Comparison of ENCODE assay signal across 18 mouse cellular contexts in the genomic region with DNA sequence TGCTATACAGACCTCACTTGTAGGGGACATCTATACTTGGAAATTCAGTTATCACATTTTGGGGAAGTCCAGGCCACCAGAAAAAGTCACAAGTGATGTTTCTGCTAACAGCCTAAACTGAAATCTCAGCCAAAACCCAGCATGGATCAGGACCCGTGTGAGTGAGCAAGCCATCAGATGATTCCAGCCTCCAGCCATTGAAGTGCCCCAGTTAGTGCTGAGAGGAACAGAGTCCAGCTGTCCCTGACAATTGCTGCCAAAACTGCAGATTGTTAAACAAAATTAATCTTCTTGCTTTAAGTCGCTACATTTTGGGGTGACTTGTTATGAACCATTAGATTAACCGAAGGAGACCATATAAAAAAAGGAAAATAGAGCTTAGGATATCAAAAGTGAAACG.
A peak's percentile ranks its signal among the peaks of the same experiment; 100 is the strongest.
DNase-seq lines count a peak whose midpoint lies in the region; ATAC-seq and TF ChIP-seq lines count a peak whose summit lies in the region.
"Had no signal": no experiment of that assay in that cellular context is flagged by ENCODE, and none has a peak within 500 bp of the region (broad histone marks: within the 10 kb centered on the region; RNA-seq: fewer than 3 reads in every experiment).

No protein-coding gene starts in this region.

- peak; percentile 84 for DNase-seq in lung, embryonic 14.5 days
- no peak for DNase-seq in lung, adult 2 months
- DNase-seq in cerebellum, adult 18-20 months: peak; percentile 80 to 88
- DNase-seq in cerebellum, postnatal 36 days: peak; percentile 73 to 82
- DNase-seq in adrenal gland, adult 2 months: no peak
- DNase-seq in heart, postnatal 14 days: no peak
- DNase-seq: adrenal gland, postnatal 25 days; B cell, adult 2 months; kidney, adult 18-20 months; right cerebral cortex, postnatal 25 days; thymus, postnatal 25 days had no signal

- no peak overlapping the region for H3K4me3 ChIP-seq in lung, embryonic 14.5 days (ENCODE audit: low read depth, low read length)
- no peak overlapping the region for H3K4me3 ChIP-seq in lung, adult 2 months (replicated peaks; ENCODE audit: extremely low read depth, low read depth, low read length)
- no peak overlapping the region for H3K4me3 ChIP-seq in kidney, embryonic 16.5 days (ENCODE audit: low read length)
- H3K4me3 ChIP-seq: forebrain, embryonic 13.5 days; hindbrain, embryonic 15.5 days; midbrain, embryonic 10.5 days; neural tube, embryonic 13.5 days had no signal

- no peak overlapping the region for H3K27ac ChIP-seq in lung, embryonic 14.5 days (ENCODE audit: low read depth)
- H3K27ac ChIP-seq in kidney, embryonic 16.5 days (ENCODE audit: low read length): no peak overlapping the region
- H3K27ac ChIP-seq: forebrain, embryonic 13.5 days; hindbrain, embryonic 15.5 days; midbrain, embryonic 10.5 days; neural tube, embryonic 13.5 days; stomach, postnatal 0 days had no signal

- intact Hi-C loops in heart, postnatal 14 days (cut with DNase I): no loop called here

- no peaks in the 10 kb centered on the region for H3K27me3 ChIP-seq in lung, embryonic 14.5 days (ENCODE audit: insufficient read depth, low read length)
- H3K27me3 ChIP-seq in kidney, embryonic 16.5 days (ENCODE audit: insufficient read depth, low read length): no peaks in the 10 kb centered on the region
- H3K27me3 ChIP-seq: forebrain, embryonic 13.5 days; hindbrain, embryonic 15.5 days; neural tube, embryonic 13.5 days had no signal

- H3K4me1 ChIP-seq in lung, embryonic 14.5 days (ENCODE audit: insufficient read depth): no peaks in the 10 kb centered on the region
- H3K4me1 ChIP-seq in lung, adult 2 months (ENCODE audit: control insufficient read depth, insufficient read depth, low read length): no peaks in the 10 kb centered on the region
- no peaks in the 10 kb centered on the region for H3K4me1 ChIP-seq in kidney, embryonic 16.5 days (ENCODE audit: insufficient read depth, low read length)
- H3K4me1 ChIP-seq: forebrain, embryonic 13.5 days; hindbrain, embryonic 15.5 days; midbrain, embryonic 10.5 days; neural tube, embryonic 13.5 days had no signal

- H3K36me3 ChIP-seq in lung, embryonic 14.5 days (ENCODE audit: insufficient read depth): no peaks in the 10 kb centered on the region
- no peaks in the 10 kb centered on the region for H3K36me3 ChIP-seq in kidney, embryonic 16.5 days (ENCODE audit: insufficient read depth, low read length)
- H3K36me3 ChIP-seq: hindbrain, embryonic 15.5 days; midbrain, embryonic 10.5 days; neural tube, embryonic 13.5 days had no signal

- peak; percentile 96 for ATAC-seq in lung, embryonic 14.5 days (ENCODE audit: insufficient read depth)
- ATAC-seq in kidney, embryonic 16.5 days (ENCODE audit: low FRiP score, low TSS enrichment): no peak
- ATAC-seq: forebrain, embryonic 13.5 days had no signal

- no peak for TF ChIP-seq CTCF in lung, embryonic 14.5 days (IDR thresholded peaks at IDR 0.05; ENCODE audit: low read depth)
- TF ChIP-seq CTCF in lung, adult 2 months (IDR thresholded peaks at IDR 0.05; ENCODE audit: insufficient read depth, low read length): no peak

- WGBS in lung, embryonic 14.5 days: 48% methylated on average over 4 of the region's 4 CpGs
- WGBS in lung, adult 2 months: 48% methylated on average over 4 of the region's 4 CpGs
- WGBS in kidney, embryonic 16.5 days: 61% methylated on average over 4 of the region's 4 CpGs

- TF ChIP-seq POLR2A in lung, adult 2 months (IDR thresholded peaks at IDR 0.05; ENCODE audit: borderline replicate concordance, extremely low read depth, low read depth, low read length): no peak

- H3K9ac ChIP-seq in lung, embryonic 14.5 days: no peak overlapping the region
- H3K9ac ChIP-seq in kidney, embryonic 16.5 days (replicated peaks; ENCODE audit: low read length): no peak overlapping the region
- H3K9ac ChIP-seq: forebrain, embryonic 13.5 days; hindbrain, embryonic 15.5 days; neural tube, embryonic 13.5 days had no signal

- no peaks in the 10 kb centered on the region for H3K9me3 ChIP-seq in lung, embryonic 14.5 days (ENCODE audit: low read depth, low read length)
- no peaks in the 10 kb centered on the region for H3K9me3 ChIP-seq in kidney, embryonic 16.5 days (ENCODE audit: low read length)
- H3K9me3 ChIP-seq: forebrain, embryonic 13.5 days; hindbrain, embryonic 15.5 days; midbrain, embryonic 10.5 days; neural tube, embryonic 13.5 days had no signal

- no peak overlapping the region for H3K4me2 ChIP-seq in lung, embryonic 14.5 days
- H3K4me2 ChIP-seq in kidney, embryonic 16.5 days (replicated peaks; ENCODE audit: low read depth, low read length): no peak overlapping the region
- H3K4me2 ChIP-seq: forebrain, embryonic 13.5 days; heart, embryonic 11.5 days; hindbrain, embryonic 15.5 days; neural tube, embryonic 13.5 days had no signal

Comparison
In these comparisons a context has a peak if more than half of its experiments do, and no peak if none do; other contexts are left out.
1. DNase-seq: peak in lung, embryonic 14.5 days (single experiment), cerebellum, adult 18-20 months (2 of 2) and cerebellum, postnatal 36 days (2 of 2); none in lung, adult 2 months (single experiment), adrenal gland, adult 2 months (single experiment) and heart, postnatal 14 days (0 of 2).